10 mouse cellular contexts compared by ENCODE assay signal in genomic region chr7:83889383-83889782, GRCm38 (mm10). TPM values are rescaled to one million over a fixed set of nuclear protein-coding genes. Genes with fewer than 3 reads are reported as not detected.
A peak's percentile ranks its signal among the peaks of the same experiment; 100 is the strongest.
DNase-seq lines count a peak whose midpoint lies in the region; ATAC-seq and TF ChIP-seq lines count a peak whose summit lies in the region.
"Had no signal": no experiment of that assay in that cellular context is flagged by ENCODE, and none has a peak within 500 bp of the region (broad histone marks: within the 10 kb centered on the region; RNA-seq: fewer than 3 reads in every experiment).

No protein-coding gene starts in this region.

- no peak overlapping the region for H3K9ac ChIP-seq in heart, embryonic 11.5 days (ENCODE audit: low read depth, low read length)
- no peak overlapping the region for H3K9ac ChIP-seq in midbrain, embryonic 16.5 days (ENCODE audit: low read depth, low read length)
- H3K9ac ChIP-seq: embryonic facial prominence, embryonic 13.5 days had no signal

- H3K9me3 ChIP-seq in heart, embryonic 11.5 days (replicated peaks; ENCODE audit: control insufficient read depth, low read length): no peaks in the 10 kb centered on the region
- H3K9me3 ChIP-seq in midbrain, embryonic 16.5 days (replicated peaks; ENCODE audit: control insufficient read depth, low read length, poor library complexity, severe bottlenecking): no peaks in the 10 kb centered on the region
- H3K9me3 ChIP-seq: embryonic facial prominence, embryonic 13.5 days had no signal

- H3K4me2 ChIP-seq in heart, embryonic 11.5 days: no peak overlapping the region
- no peak overlapping the region for H3K4me2 ChIP-seq in midbrain, embryonic 16.5 days (ENCODE audit: low read length)
- H3K4me2 ChIP-seq: embryonic facial prominence, embryonic 13.5 days had no signal

- 77% methylated on average over 3 of the region's 3 CpGs for WGBS in heart, embryonic 11.5 days (ENCODE audit: insufficient replicate concordance)
- WGBS in midbrain, embryonic 16.5 days: 72% methylated on average over 3 of the region's 3 CpGs
- WGBS in thymus, adult 2 months: 47% methylated on average over 3 of the region's 3 CpGs

- intact Hi-C loops in heart, postnatal 14 days (cut with DNase I): loop anchor here (5.0 kb wide), 2 partner anchors 192 to 322 kb away; no protein-coding TSS in a partner anchor

- no peaks in the 10 kb centered on the region for H3K27me3 ChIP-seq in heart, embryonic 11.5 days (ENCODE audit: control insufficient read depth, insufficient read depth, low read length)
- H3K27me3 ChIP-seq in midbrain, embryonic 16.5 days (ENCODE audit: control insufficient read depth, insufficient read depth, low read depth, low read length): no peaks in the 10 kb centered on the region
- H3K27me3 ChIP-seq in thymus, adult 2 months (ENCODE audit: control insufficient read depth, insufficient read depth, low read length): no peaks in the 10 kb centered on the region
- H3K27me3 ChIP-seq: embryonic facial prominence, embryonic 13.5 days had no signal

- peaks cover 15% of the 10 kb centered on the region for H3K4me1 ChIP-seq in heart, embryonic 11.5 days (ENCODE audit: control insufficient read depth, insufficient read depth, low read length)
- H3K4me1 ChIP-seq in midbrain, embryonic 16.5 days (ENCODE audit: control insufficient read depth, insufficient read depth, low read length): peaks cover 21% of the 10 kb centered on the region
- H3K4me1 ChIP-seq in thymus, adult 2 months (replicated peaks; ENCODE audit: control insufficient read depth, insufficient read depth, low read length): peaks cover 7% of the 10 kb centered on the region

- no peak overlapping the region for H3K27ac ChIP-seq in heart, embryonic 11.5 days (ENCODE audit: low read depth, low read length)
- H3K27ac ChIP-seq in midbrain, embryonic 16.5 days (ENCODE audit: low read length): no peak overlapping the region
- H3K27ac ChIP-seq in thymus, adult 2 months (ENCODE audit: control insufficient read depth, insufficient read depth, low read length): no peak overlapping the region
- H3K27ac ChIP-seq: embryonic facial prominence, embryonic 13.5 days had no signal

- no peak for ATAC-seq in heart, embryonic 11.5 days (replicated peaks; ENCODE audit: insufficient number of reproducible peaks, low FRiP score, low TSS enrichment)
- no peak for ATAC-seq in monocyte, adult 5-6 weeks (replicated peaks; ENCODE audit: insufficient number of reproducible peaks, low FRiP score, low TSS enrichment, poor library complexity, severe bottlenecking)
- ATAC-seq in midbrain, embryonic 16.5 days: no peak

- TF ChIP-seq CTCF in thymus, adult 2 months (IDR thresholded peaks at IDR 0.05; ENCODE audit: borderline replicate concordance, control insufficient read depth, extremely low read depth, insufficient read depth, low read length, poor library complexity): no peak

- no peaks in the 10 kb centered on the region for H3K36me3 ChIP-seq in heart, embryonic 11.5 days (ENCODE audit: control insufficient read depth, insufficient read depth, low read length)
- H3K36me3 ChIP-seq in midbrain, embryonic 16.5 days (ENCODE audit: control insufficient read depth, insufficient read depth, low read length): no peaks in the 10 kb centered on the region
- no peaks in the 10 kb centered on the region for H3K36me3 ChIP-seq in thymus, adult 2 months (ENCODE audit: control insufficient read depth, insufficient read depth, low read length)
- H3K36me3 ChIP-seq: embryonic facial prominence, embryonic 13.5 days had no signal

- no peak for TF ChIP-seq POLR2A in thymus, adult 2 months (IDR thresholded peaks at IDR 0.05; ENCODE audit: control insufficient read depth, extremely low read depth, insufficient read depth, low read length, poor library complexity)

- H3K4me3 ChIP-seq in heart, embryonic 11.5 days (ENCODE audit: low read depth, low read length): no peak overlapping the region
- H3K4me3 ChIP-seq in midbrain, embryonic 16.5 days (ENCODE audit: low read depth, low read length): no peak overlapping the region
- no peak overlapping the region for H3K4me3 ChIP-seq in thymus, adult 2 months (ENCODE audit: control insufficient read depth, insufficient read depth, low read length)
- H3K4me3 ChIP-seq: embryonic facial prominence, embryonic 13.5 days had no signal

- peak; percentile 98 for DNase-seq in heart, adult 11 months
- peak; percentile 78 for DNase-seq in adrenal gland, postnatal 14 days
- peak; percentile 61 to 62 for DNase-seq in heart, postnatal 14 days
- peak; percentile 49 for DNase-seq in lung, postnatal 10 days
- no peak for DNase-seq in thymus, adult 2 months
- DNase-seq: right cerebral cortex, postnatal 25 days had no signal

RNA-seq across cellular contexts. Expression of gene Mesd, which starts 5.1 kb away (rescaled TPM):
- 73.4 and 87.5 TPM in 2 replicates for polyA plus RNA-seq in heart, embryonic 11.5 days (2014; fragmentation: Nextera tagmentation; extraction: Ambion mirVana)
- 87.2 and 100 TPM in 2 replicates for total RNA-seq in adrenal gland, postnatal 14 days (2021)
- 10 to 100 TPM; 41.6 to 47.7 TPM for total RNA-seq in heart, postnatal 14 days (2021)
- total RNA-seq in monocyte, adult 5-6 weeks (2017): 14.4 to 59.0 TPM (median 46.0 TPM) in 3 replicates
- polyA plus RNA-seq in midbrain, embryonic 16.5 days (2015; fragmentation: Nextera tagmentation; extraction: Ambion mirVana): 61.7 and 65.9 TPM in 2 replicates
- polyA plus RNA-seq in thymus, adult 2 months (2012; rRNA removed): 12.2 and 14.2 TPM in 2 replicates

RNA-seq across cellular contexts. Expression of gene Tlnrd1, which starts 5.3 kb away (rescaled TPM):
- polyA plus RNA-seq in heart, embryonic 11.5 days (2014; fragmentation: Nextera tagmentation; extraction: Ambion mirVana): 13.9 and 14.9 TPM in 2 replicates
- 17.8 and 18.1 TPM in 2 replicates for total RNA-seq in adrenal gland, postnatal 14 days (2021)
- 10 to 100 TPM; 13.5 to 14.9 TPM for total RNA-seq in heart, postnatal 14 days (2021)
- 10.3 to 11.2 TPM (median 10.5 TPM) in 3 replicates for total RNA-seq in monocyte, adult 5-6 weeks (2017)
- polyA plus RNA-seq in midbrain, embryonic 16.5 days (2015; fragmentation: Nextera tagmentation; extraction: Ambion mirVana): 7.1 and 7.6 TPM in 2 replicates
- polyA plus RNA-seq in thymus, adult 2 months (2012; rRNA removed): 24.1 and 30.1 TPM in 2 replicates
